Mouse (Mus musculus): Measurements from ENCODE around the gene Krtap1-3. TPM values are rescaled to one million over a fixed set of nuclear protein-coding genes. Genes with fewer than 3 reads are reported as not detected.

Gene Krtap1-3
- polyA plus RNA-seq, 1 experiment from 2014 or later, result not detected

DNA sequence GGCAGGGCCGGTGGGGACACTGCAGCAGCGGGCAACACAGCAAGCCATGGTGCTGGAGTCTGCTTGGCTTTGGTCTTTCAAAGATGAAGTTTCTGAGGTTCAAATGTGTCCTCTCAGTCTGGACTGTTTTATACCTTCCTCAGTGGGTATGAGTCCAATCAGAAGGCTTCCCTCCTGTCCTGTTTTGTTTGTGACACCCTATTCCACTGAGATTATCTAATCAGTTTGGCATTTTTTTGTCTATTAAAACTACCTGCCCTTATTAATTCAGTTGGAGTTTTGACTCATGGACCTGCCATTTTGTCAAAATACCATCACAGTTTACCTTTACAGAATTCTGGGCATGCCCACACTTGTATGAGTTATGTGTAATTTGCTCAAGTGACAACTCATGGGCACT lies 34.4 kb downstream of the Krtap1-3 start, which contains the start of gene Krtap3-2:
TSS of gene Krtap3-2 (minus strand) at position 101 of the 400 bp plus-strand sequence.
- H3K27me3 ChIP-seq, result no peaks in the 10 kb centered on the region
- H3K4me1 ChIP-seq, result no peaks in the 10 kb centered on the region
- H3K4me2 ChIP-seq, result no peak within 1 kb of the TSS
- no peak within 1 kb of the TSS for H3K27ac ChIP-seq
- no peak within 1 kb of the TSS for H3K9ac ChIP-seq
- no peaks in the 10 kb centered on the region for H3K9me3 ChIP-seq (replicated peaks)
- no peak for ATAC-seq (replicated peaks; ENCODE audit: low FRiP score)
- H3K4me3 ChIP-seq (replicated peaks), result no peak within 1 kb of the TSS
- no peaks in the 10 kb centered on the region for H3K36me3 ChIP-seq
- WGBS, result 66% methylated on average over 2 of the region's 2 CpGs

DNA sequence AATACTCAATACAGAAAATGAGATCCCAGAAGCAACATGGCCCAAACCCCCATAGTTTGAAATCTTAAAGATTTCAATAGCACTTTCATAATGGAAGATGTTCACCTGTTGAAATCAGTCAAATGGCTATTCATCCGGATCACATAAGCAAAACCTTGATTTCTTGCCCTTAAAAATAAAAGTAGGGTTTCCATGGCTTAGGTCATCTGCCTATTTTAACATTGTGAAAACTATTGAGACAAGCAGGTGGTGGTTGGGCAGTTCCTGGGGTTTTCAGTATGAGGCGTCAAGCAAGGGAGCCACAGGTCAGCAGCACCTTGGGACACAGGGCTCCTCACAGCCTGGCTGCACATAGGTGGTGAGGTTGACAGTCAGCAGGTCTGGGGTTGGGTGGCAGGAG lies 34.9 kb downstream of the Krtap1-3 start:
- 89% methylated on average over 2 of the region's 2 CpGs for WGBS

DNA sequence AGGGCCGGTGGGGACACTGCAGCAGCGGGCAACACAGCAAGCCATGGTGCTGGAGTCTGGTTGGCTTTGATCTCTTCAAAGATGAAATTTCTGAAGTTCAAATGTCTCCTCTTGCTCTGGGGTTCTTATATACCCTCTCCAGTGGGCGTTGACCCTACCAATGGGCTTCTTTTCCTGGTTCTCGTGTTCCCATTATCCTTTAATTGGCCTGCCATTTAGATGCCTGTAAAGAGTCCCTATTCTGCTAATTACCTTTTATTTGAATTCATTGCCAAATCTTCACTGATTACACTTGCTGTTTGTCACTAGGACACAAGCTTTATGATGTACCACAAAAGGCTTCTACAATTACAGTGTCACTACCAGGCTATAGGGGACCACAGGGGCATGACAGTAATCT lies 40.4 kb downstream of the Krtap1-3 start, which contains the start of gene Krtap3-3:
TSS of gene Krtap3-3 (minus strand) at position 101 of the 400 bp plus-strand sequence.
- H3K27me3 ChIP-seq, result no peaks in the 10 kb centered on the region
- ATAC-seq (replicated peaks; ENCODE audit: low FRiP score), result no peak
- H3K4me1 ChIP-seq, result no peaks in the 10 kb centered on the region
- 22% methylated on average over 4 of the region's 4 CpGs for WGBS
- no peak within 1 kb of the TSS for H3K9ac ChIP-seq
- H3K4me2 ChIP-seq, result no peak within 1 kb of the TSS
- no peak within 1 kb of the TSS for H3K27ac ChIP-seq
- no peaks in the 10 kb centered on the region for H3K36me3 ChIP-seq
- H3K9me3 ChIP-seq (replicated peaks), result no peaks in the 10 kb centered on the region; the same call in 1 of the 2 replicates
- H3K4me3 ChIP-seq (replicated peaks), result no peak within 1 kb of the TSS

More for the DNA sequence above, 34.9 kb downstream of the Krtap1-3 start:
- no peaks in the 10 kb centered on the region for H3K4me1 ChIP-seq
- H3K36me3 ChIP-seq, result no peaks in the 10 kb centered on the region
- no peaks in the 10 kb centered on the region for H3K9me3 ChIP-seq (replicated peaks)
- H3K27me3 ChIP-seq, result no peaks in the 10 kb centered on the region
- H3K4me2 ChIP-seq, result no peak overlapping the region
- no peak overlapping the region for H3K27ac ChIP-seq
- H3K4me3 ChIP-seq (replicated peaks), result no peak overlapping the region
- ATAC-seq (replicated peaks; ENCODE audit: low FRiP score), result no peak
- no peak overlapping the region for H3K9ac ChIP-seq

DNA sequence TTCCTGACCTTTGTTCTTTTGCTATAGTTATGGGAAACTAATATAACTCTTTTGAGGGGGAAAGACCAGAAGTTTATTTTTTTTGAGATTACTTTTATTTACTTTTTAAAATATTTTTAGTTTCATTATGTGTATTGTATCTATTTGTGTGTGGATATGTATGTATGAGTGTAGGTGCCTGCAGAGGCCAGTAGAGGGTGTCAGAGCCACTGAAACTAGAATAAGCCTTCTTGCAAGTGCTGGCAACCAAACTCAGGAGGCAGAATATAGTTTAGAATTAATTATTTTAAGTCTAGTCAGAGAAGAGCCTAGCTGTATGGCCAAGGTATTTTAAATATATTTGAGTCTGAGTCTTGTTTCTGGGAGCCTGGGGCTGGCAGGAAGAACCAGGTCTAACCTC lies 43.2 kb downstream of the Krtap1-3 start:
- H3K27ac ChIP-seq, result no peak overlapping the region
- no peak for ATAC-seq (replicated peaks; ENCODE audit: low FRiP score)

More for the DNA sequence above, 43.2 kb downstream of the Krtap1-3 start:
- no peak overlapping the region for H3K4me2 ChIP-seq
- H3K9ac ChIP-seq, result no peak overlapping the region
- no peaks in the 10 kb centered on the region for H3K27me3 ChIP-seq
- no peak overlapping the region for H3K4me3 ChIP-seq (replicated peaks)
- H3K4me1 ChIP-seq, result no peaks in the 10 kb centered on the region
- no peaks in the 10 kb centered on the region for H3K36me3 ChIP-seq
- no peaks in the 10 kb centered on the region; the same call in 1 of the 2 replicates for H3K9me3 ChIP-seq (replicated peaks)

Other genes starting within 250 kb of the Krtap1-3 start
- gene Krt27, start 240.2 kb downstream of the Krtap1-3 start, polyA plus RNA-seq (2015; fragmentation: Nextera tagmentation; extraction: Ambion mirVana), result not detected in 2 replicates
- gene Krt28, start 216.4 kb downstream of the Krtap1-3 start, polyA plus RNA-seq (2015; fragmentation: Nextera tagmentation; extraction: Ambion mirVana), result 0.10 and 0.31 TPM in 2 replicates
- gene Krt10, start 202.0 kb downstream of the Krtap1-3 start, polyA plus RNA-seq (2015; fragmentation: Nextera tagmentation; extraction: Ambion mirVana), result 28.7 and 35.2 TPM in 2 replicates
- not detected in 2 replicates for gene Krt12, start 169.1 kb downstream of the Krtap1-3 start, polyA plus RNA-seq (2015; fragmentation: Nextera tagmentation; extraction: Ambion mirVana)
- gene Krt20, start 153.2 kb downstream of the Krtap1-3 start, polyA plus RNA-seq (2015; fragmentation: Nextera tagmentation; extraction: Ambion mirVana), result 1.2 and 1.7 TPM in 2 replicates
- 19.9 and 20.3 TPM in 2 replicates for gene Krt23, start 98.2 kb downstream of the Krtap1-3 start, polyA plus RNA-seq (2015; fragmentation: Nextera tagmentation; extraction: Ambion mirVana)
- gene Krt39, start 70.0 kb downstream of the Krtap1-3 start, polyA plus RNA-seq (2015; fragmentation: Nextera tagmentation; extraction: Ambion mirVana), result 0.32 and 0.43 TPM in 2 replicates
- not detected in 2 replicates for gene Krt40, start 48.2 kb downstream of the Krtap1-3 start, polyA plus RNA-seq (2015; fragmentation: Nextera tagmentation; extraction: Ambion mirVana)
- gene Krtap3-3, start 40.5 kb downstream of the Krtap1-3 start, polyA plus RNA-seq (2015; fragmentation: Nextera tagmentation; extraction: Ambion mirVana), result not detected in 2 replicates
- not detected in 2 replicates for gene Krtap3-2, start 34.5 kb downstream of the Krtap1-3 start, polyA plus RNA-seq (2015; fragmentation: Nextera tagmentation; extraction: Ambion mirVana)
- not detected in 2 replicates for gene Gm11939, start 31.9 kb downstream of the Krtap1-3 start, polyA plus RNA-seq (2015; fragmentation: Nextera tagmentation; extraction: Ambion mirVana)
- gene Krtap3-1, start 24.7 kb downstream of the Krtap1-3 start, polyA plus RNA-seq (2015; fragmentation: Nextera tagmentation; extraction: Ambion mirVana), result not detected in 2 replicates
- not detected in 2 replicates for gene Krtap1-5, start 10.3 kb downstream of the Krtap1-3 start, polyA plus RNA-seq (2015; fragmentation: Nextera tagmentation; extraction: Ambion mirVana)
- not detected in 2 replicates for gene Krtap1-4, start 7.7 kb downstream of the Krtap1-3 start, polyA plus RNA-seq (2015; fragmentation: Nextera tagmentation; extraction: Ambion mirVana)
- not detected in 2 replicates for gene Krtap9-3, start 6.8 kb upstream of the Krtap1-3 start, polyA plus RNA-seq (2015; fragmentation: Nextera tagmentation; extraction: Ambion mirVana)
- not detected in 2 replicates for gene Gm11938, start 12.0 kb upstream of the Krtap1-3 start, polyA plus RNA-seq (2015; fragmentation: Nextera tagmentation; extraction: Ambion mirVana)
- gene Gm11937, start 18.9 kb upstream of the Krtap1-3 start, polyA plus RNA-seq (2015; fragmentation: Nextera tagmentation; extraction: Ambion mirVana), result not detected in 2 replicates
- gene Krtap2-4, start 23.5 kb upstream of the Krtap1-3 start, polyA plus RNA-seq (2015; fragmentation: Nextera tagmentation; extraction: Ambion mirVana), result not detected in 2 replicates
- not detected in 2 replicates for gene Gm11562, start 29.1 kb upstream of the Krtap1-3 start, polyA plus RNA-seq (2015; fragmentation: Nextera tagmentation; extraction: Ambion mirVana)
- not detected in 2 replicates for gene Krtap4-1, start 36.9 kb upstream of the Krtap1-3 start, polyA plus RNA-seq (2015; fragmentation: Nextera tagmentation; extraction: Ambion mirVana)
- not detected in 2 replicates for gene Krtap4-2, start 43.7 kb upstream of the Krtap1-3 start, polyA plus RNA-seq (2015; fragmentation: Nextera tagmentation; extraction: Ambion mirVana)
- gene Krtap4-7, start 52.8 kb upstream of the Krtap1-3 start, polyA plus RNA-seq (2015; fragmentation: Nextera tagmentation; extraction: Ambion mirVana), result not detected in 2 replicates
- not detected in 2 replicates for gene Gm11555, start 58.9 kb upstream of the Krtap1-3 start, polyA plus RNA-seq (2015; fragmentation: Nextera tagmentation; extraction: Ambion mirVana)
- gene Gm11563, start 67.6 kb upstream of the Krtap1-3 start, polyA plus RNA-seq (2015; fragmentation: Nextera tagmentation; extraction: Ambion mirVana), result not detected in 2 replicates
- not detected in 2 replicates for gene Krtap4-6, start 74.6 kb upstream of the Krtap1-3 start, polyA plus RNA-seq (2015; fragmentation: Nextera tagmentation; extraction: Ambion mirVana)
- gene Gm14190, start 99.4 kb upstream of the Krtap1-3 start, polyA plus RNA-seq (2015; fragmentation: Nextera tagmentation; extraction: Ambion mirVana), result not detected in 2 replicates
- not detected in 2 replicates for gene Gm14180, start 143.0 kb upstream of the Krtap1-3 start, polyA plus RNA-seq (2015; fragmentation: Nextera tagmentation; extraction: Ambion mirVana)
- gene Gm11595, start 181.6 kb upstream of the Krtap1-3 start, polyA plus RNA-seq (2015; fragmentation: Nextera tagmentation; extraction: Ambion mirVana), result not detected in 2 replicates
- gene Krtap4-8, start 189.4 kb upstream of the Krtap1-3 start, polyA plus RNA-seq (2015; fragmentation: Nextera tagmentation; extraction: Ambion mirVana), result not detected in 2 replicates
- not detected in 2 replicates for gene Krtap4-9, start 193.9 kb upstream of the Krtap1-3 start, polyA plus RNA-seq (2015; fragmentation: Nextera tagmentation; extraction: Ambion mirVana)
- not detected in 2 replicates for gene Gm11596, start 202.1 kb upstream of the Krtap1-3 start, polyA plus RNA-seq (2015; fragmentation: Nextera tagmentation; extraction: Ambion mirVana)
- not detected in 2 replicates for gene Gm11569, start 207.6 kb upstream of the Krtap1-3 start, polyA plus RNA-seq (2015; fragmentation: Nextera tagmentation; extraction: Ambion mirVana)
- not detected in 2 replicates for gene Gm11554, start 213.1 kb upstream of the Krtap1-3 start, polyA plus RNA-seq (2015; fragmentation: Nextera tagmentation; extraction: Ambion mirVana)
- not detected in 2 replicates for gene Krtap4-13, start 218.6 kb upstream of the Krtap1-3 start, polyA plus RNA-seq (2015; fragmentation: Nextera tagmentation; extraction: Ambion mirVana)
- gene Gm11564, start 224.3 kb upstream of the Krtap1-3 start, polyA plus RNA-seq (2015; fragmentation: Nextera tagmentation; extraction: Ambion mirVana), result not detected in 2 replicates
- gene 2300003K06Rik, start 246.7 kb upstream of the Krtap1-3 start, polyA plus RNA-seq (2015; fragmentation: Nextera tagmentation; extraction: Ambion mirVana), result not detected in 2 replicates